Mouse (Mus musculus) kidney, adult 2 months (tissue): Measurements from ENCODE around the gene Plk3.

Source experiments
- CTCF ChIP-seq: fragments of 200-500 bp; conservative IDR thresholded peaks from 2 replicates; pipeline ENCODE4 v1.5.1; 2011; ENCODE audit warnings: low read depth, mild to moderate bottlenecking, control low read depth, low read length, moderate library complexity, mixed read lengths; ENCODE audit not compliant: insufficient read depth, insufficient read length
- POLR2A ChIP-seq: fragments of 200-500 bp; IDR thresholded peaks from one replicate; pipeline ENCODE4 v1.6.1; 2011; ENCODE audit warnings: low read depth, low read length, control low read depth

DNA sequence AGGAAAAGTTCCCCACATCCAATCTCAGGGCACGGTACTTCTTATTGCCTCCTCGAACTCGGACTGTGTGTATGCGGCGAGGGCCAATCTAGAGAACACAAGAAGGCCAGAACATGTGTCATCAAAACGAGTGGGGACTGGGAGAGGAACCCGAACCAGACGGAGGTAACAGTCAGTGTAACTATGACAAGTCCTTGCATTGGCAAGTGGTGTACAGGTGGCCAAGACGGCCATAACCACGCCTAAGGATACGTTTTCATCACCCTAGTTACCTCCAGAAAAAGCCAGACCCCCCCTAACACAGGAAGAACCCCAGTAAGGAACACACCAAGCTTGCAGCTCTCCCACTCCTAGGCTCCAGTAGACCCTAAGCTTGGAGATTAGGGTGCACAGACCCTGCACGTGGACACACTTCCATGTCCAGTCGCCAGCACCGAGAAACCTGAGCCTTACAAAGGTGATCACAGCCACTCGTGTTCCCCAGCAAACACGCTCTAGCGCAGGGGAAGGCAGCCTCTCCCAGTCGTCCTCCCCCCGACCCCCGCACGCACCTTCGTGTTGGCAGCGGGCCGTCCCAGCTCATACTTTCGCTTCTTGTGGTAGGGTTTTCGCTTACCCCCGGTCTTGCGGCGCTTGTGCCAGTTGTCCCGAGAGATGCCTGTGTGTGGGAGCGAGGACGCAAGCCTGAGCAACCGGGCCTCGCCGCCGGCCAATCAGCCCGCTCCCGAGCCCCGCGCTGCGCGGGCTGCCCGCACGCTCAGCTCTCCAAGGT lies 21.4 kb upstream of the Plk3 start:
- TF ChIP-seq POLR2A: no peak
- no peak for TF ChIP-seq CTCF
